Mouse (Mus musculus) cerebellum, postnatal 4 days (tissue): ENCODE data around the gene Senp6.
A peak's percentile ranks its signal among the peaks of the same experiment; 100 is the strongest.
"Not testable (repeated sequence)": the region's sequence is repeated elsewhere in the genome, so short reads cannot be mapped to it uniquely, and the experiment has no call there.

Source experiments
- DNase-seq, 2 experiments: peaks; one replicate each; pipeline ENCODE4 v3.0.0; 2022; ENCODE audit warnings: low spot score in 2 of 2, mixed read lengths in 1 of 2

The Senp6 gene

DNA sequence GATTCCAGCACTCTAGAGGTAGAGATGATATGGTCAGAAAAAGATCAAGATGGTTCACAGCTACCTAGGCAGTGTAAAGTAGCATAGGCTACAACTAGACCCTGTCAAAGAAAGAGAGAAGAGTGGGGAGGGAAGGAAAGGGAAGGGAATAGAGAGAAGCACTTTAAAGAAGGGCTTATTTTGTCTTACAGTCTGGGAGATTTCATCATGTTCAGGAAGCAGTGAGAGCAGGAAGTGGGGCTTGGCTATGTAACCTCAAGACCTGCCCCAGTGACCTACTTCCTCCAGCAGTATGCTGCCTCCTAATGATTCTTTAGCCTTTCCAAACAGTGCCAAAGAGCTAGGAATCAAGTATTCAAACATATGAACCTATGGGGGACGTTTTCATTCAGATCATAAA lies 14.2 kb downstream of the Senp6 start:
- no peak for DNase-seq

DNA sequence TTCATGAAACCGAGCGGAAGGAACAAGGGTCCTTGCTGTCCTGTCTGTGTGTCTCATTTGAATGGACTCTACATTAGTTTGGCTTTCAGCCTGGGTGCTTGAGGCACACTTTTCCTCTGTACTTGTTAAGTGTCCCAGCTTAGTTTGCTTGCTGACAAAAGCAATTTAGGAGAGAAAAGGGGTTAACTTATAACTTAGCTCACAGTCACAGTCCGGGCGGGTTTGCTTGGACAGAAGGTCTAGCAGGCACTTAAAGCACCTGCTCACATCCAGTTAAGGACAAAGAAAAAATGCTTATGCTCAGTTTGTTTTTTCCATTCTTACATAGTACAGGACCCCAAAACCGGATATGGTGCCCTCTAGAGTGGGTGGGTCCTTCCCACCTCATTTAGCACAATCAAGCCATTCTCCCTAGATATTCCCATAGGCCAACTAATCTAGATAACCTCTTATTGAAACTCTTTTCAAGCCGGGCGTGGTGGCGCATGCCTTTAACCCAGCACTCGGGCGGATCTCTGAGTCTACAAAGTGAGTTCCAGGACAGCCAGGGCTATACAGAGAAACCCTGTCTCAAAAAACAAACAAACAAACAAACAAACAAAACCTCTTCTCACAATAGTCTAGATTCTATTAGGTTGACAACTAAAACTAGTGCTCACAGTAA lies 17.9 kb downstream of the Senp6 start:
- no peak for DNase-seq

DNA sequence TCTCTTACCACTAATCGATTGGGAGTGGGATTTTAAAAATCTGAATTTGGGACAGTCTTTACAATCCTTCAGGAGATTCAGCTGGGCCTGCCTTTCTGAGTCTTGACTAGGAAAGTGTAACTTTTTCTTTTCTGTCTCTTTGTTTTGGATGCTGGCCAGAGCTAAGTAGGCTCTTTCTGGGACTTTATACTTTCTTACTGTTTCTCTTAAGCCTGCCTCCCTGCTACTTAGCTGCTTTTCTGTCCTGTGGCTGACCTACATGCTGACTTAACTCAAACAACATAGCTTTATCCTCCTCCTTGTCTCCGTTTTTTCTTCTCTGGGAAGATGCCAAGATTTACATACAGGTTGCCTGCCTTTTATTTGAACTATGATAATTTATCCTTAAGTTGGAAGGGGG lies 19.0 kb downstream of the Senp6 start:
- no peak for DNase-seq

DNA sequence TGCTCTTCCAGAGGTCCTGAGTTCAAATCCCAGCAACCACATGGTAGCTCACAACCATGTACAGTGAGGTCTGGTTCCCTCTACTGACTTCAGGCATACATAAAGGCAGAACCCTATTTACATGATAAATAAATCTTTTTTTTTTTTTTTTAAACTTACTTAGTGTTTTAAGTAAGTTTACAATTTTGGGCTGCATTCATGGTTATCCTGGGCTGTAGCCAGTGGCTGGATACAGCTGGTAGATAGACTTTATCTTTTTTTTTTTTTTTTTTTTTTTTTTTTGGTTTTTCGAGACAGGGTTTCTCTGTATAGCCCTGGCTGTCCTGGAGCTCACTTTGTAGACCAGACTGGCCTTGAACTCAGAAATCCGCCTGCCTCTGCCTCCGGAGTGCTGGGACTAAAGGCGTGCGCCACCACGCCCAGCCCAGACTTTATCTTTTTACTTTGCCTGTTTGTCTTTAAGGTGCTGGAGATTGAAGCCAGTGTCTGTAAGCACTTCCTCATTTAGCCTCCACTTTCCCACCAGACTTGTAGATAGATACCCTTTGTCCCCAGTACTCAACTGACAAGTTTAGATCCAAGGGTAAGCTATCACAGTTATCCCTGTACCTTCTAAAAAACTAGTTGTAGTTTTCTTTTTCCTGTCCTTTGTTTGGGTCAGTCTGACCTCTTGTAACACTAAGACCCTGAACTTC lies 19.7 kb downstream of the Senp6 start:
- not testable (repeated sequence) for DNase-seq

DNA sequence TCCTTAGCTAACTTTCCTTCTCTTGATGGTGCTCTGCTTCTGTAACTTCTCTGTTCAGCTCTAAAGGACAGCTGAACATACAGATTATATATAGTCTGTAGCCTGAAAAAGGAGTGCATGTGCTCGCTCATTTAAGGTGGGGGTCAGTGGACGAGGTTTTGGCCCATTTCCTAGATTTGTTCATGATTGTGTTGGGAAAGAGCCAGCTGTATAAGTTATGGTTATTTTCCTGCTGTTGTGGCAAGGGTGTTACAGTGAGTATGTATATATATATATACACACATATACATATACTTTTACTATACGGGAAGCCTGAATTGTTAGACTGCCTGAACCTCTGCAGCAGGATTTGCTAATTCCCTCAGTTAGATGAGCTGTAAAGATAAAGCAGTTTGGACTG lies 22.7 kb downstream of the Senp6 start:
- no peak for DNase-seq

DNA sequence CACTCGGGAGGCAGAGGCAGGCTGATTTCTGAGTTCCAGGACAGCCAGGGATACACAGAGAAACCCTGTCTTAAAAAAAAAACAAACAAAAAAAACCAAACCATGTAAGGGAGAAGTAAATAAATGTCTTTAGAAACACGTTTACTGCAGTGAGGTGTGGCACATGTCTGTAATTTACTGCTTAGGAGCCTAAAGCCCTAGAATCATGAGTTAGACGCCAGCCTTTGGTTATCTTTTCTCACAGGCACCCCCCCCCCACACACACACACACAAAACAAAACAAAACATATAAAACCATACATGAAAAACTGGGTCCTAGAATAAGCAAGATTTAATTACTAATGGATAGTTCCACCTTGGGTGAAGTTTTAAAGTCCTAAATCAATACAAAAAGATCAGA lies 29.6 kb downstream of the Senp6 start:
- no peak for DNase-seq

DNA sequence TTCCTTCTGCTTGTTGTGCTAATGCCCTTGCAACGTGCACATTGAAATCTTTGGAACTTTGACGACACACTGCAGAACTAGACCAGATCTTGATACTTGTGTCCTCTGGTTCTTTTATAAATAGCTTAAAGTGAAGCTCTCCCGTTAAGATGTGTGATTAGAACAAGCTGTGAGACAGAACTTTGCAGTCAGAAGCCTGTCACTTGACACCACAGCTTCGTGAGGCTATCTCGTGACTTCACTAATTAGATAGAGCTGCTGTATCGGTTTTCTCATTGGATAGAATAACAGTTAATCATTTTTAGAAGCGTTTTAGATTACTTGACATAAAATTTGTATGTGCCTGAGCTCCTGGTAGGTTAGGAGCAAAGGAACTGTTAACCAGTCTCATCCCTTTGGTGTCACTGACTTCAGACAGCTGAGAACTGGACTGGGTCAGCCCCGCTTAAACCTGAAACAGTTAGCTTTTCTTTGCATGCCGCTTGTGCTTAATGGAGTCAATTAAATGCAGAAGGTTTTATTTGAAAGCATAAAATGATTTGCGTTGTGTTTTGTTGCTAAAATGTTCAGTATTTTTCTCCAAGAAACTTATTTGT lies 79.4 kb downstream of the Senp6 start:
- no peak for DNase-seq

DNA sequence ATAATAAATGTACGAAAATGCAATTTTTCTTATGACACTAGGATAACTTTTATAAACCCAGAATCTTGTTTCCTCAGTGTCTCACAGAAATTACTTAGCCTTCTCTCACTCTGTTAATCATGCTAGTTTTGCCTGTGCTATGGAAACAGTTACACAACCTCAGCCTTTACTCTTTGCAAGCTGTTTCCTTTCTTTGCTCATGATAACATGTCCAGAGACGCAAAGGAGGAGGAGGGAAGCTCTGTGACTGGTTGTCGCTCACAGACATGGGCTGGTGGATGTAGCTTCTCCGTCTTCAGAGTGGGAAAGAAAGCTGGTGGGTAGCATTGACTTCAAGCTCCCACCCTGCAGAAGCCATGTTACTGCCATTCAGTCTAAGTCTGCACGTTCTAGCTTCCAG lies 82.9 kb downstream of the Senp6 start:
- no peak for DNase-seq

DNA sequence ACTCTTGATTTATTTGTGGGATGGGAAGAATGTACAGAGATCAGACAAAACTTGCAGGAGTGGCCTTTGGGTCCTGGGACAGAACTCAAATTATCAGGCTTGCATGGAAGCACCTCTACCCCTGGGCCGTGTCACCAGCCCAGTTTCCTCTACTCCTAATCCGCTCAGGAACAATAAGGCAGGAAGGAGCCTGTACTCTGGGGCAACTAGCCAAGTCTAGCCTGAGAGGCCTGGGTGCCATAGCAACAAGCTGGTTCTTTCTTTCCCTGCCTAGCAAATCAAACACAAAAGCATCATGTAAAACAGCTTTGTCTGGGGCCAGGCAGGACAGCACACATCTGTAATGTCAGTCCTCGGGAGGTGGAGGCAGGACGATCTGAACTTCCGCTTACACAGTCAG lies 88.6 kb downstream of the Senp6 start:
- no peak for DNase-seq

DNA sequence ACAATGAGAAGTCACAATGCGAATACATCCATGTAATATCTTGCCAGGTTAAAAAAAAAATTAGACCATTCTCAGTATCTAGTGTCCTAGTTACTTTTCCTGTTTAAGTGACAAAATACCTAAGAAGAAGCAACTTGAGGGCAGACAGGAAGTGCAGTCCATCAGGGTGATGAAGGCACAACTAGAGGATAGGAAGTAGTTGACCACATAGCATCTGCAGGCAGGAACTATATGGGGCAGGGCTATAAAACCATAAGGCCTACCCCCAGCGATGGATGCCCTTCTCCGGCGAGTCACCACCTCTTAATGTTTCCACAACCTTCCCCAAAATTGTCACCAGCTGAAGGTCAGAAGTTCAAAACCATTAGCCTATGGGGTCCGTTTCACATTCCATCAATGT lies 90.1 kb downstream of the Senp6 start:
- DNase-seq: no peak

DNA sequence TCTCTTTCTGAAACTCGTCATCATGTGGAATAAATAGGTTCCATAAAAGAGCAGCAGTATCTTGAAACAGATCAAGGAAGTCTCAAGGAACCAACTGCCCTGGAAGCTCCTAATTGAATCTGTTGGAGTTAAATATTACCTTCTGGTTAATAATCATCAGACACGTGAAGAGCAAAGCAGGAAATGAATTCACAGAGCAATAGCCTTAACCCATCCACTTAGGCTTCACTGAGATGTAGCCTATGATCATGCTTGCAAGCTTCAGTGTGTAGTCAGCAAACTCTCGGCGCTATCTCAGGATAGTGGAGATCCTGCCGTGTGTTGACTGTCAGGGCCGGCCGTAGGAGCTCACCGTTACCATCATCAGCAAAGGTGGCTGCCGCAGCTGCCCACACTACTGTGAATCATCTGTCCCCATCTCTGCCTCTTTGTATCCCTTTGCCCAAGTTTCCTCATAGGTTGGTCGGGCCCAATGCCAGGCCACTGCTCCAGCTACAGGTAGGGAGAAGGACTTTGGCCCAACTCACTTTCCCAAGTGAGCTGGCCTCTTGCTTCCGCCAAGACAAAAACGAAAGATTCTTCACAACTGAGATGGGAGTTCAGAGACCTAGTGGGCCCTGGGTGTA lies 91.2 kb downstream of the Senp6 start:
- no peak for DNase-seq

DNA sequence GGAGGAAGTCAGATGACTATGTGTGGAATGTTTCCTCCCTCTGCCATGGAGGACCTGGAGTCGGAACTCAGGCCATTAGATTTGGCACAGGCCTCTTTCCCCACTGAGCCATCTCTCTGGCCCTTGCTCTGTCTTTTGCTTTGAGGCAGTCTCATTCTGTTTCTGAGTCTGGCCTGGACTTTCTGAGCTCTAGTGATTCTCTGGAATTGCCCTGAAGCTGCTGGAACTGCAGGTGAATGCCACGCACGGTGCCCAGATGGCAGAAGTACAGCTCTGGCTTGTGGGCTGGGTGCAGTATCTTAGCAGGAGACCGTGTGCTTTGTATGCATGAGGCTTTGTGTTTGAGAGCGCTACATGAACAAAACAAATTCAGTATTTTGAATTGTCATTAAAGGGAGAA lies 92.2 kb downstream of the Senp6 start:
- DNase-seq: no peak

DNA sequence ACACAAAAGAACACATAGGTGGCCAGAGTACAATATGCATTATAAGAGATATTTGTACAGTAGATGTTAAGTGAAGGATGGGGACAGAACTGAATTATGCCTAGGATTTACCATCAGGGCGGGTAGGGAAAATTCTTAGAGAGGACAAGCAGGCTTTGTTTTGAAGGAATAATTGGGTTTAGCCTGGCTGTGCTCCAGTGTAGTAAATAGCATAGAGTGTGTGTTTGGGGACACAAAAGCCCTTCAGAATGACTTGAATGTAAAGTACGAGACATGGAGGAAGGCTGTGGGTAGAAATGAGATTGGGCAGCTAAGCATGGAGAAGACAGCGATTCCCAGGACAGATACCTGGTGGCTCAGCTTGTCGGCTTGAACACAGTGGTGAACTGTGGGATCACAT lies 94.7 kb downstream of the Senp6 start:
- DNase-seq: no peak

DNA sequence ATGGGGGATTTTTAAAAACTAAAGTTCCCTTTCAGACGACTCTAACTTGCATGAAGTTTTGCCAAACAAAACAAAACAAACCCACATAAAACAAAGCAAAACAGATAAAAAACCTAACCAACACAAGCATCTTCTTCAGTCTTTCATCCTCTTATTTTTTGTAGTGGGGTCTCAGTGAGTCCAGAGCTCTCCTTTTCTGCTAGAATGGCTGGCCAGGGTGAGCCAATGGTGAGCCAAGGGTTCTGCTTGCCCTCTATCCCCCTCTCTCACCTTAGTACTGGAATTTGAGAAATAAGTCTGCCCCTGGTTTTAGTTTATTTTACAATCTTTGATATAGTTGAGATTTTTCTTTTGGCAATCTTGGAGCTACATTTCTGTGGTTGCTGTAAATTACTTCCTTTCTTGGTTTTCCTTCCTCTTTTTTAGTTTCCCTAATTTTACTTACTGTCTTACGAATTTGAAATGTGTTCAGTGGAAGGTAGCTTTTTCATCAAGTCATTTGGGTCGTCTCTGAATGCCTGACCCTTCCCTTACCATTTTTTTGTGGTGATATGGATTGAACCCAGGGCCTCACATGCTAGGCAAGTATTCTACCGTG lies 96.5 kb downstream of the Senp6 start:
- no peak for DNase-seq

DNA sequence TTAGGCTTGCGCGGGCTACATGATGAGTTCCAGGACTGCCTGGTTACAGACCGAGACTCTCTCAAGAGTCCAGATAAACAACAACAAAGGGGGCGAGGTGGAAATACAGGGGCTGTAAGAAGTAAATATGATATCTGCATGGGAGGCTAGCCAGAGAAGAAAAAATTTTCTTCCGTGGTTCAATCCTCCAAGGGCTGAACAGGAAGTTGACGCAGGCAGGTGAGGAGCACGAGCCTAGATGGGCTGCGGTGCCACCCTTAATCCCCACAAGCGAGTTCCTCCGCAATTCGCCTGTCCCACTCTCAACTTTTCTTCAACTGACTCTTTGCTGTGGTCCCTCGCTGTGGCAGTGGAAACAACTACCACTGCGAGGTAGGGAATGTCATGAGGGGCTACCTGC lies 97.5 kb downstream of the Senp6 start:
- DNase-seq: no peak

DNA sequence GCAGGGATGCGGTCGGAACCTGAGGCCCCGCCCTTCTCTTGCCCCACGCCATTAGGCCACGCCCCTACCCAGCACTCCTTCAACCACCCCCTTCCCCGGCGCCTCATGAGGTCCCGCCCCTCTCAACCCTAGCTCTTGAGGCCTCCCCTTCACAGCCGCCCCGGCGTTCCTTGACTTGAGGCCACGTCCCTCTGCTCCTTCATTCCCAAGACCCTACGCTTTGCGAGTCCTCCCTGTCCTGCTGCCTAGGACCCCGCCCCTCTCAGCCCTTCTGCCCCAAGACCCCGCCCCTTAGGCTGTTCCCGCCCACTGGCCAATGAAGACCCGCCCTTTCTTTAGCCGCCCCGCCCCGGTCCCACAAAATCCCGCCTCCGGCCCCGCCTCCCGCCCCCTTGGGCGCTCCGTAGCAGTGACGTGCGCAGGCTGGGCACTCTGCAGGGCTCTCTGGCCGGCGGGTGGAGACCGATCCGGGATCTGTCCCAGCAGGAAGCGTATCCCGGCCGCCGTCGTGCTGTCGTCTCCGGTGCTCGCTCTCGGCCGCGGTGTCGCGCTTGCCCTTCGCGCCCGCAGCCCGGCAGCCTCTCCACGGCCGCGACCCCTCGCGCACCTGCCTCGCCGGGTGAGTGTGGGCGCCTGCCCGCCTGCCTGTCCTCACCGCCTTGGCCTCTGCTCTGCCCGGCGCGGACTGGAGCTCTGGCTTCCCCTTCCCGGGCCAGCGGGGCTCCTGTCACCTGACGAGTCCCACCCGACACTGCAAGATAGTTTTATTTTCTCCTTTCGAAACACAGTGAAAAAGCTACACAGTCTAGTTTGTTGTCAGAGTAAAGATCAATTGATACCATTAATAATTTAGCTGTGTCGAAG lies 98.1 kb downstream of the Senp6 start, which contains the start of gene Myo6:
TSS of gene Myo6 (plus strand) at position 421 of the 864 bp plus-strand sequence.
- DNase-seq: peak; percentile 93 to 96

DNA sequence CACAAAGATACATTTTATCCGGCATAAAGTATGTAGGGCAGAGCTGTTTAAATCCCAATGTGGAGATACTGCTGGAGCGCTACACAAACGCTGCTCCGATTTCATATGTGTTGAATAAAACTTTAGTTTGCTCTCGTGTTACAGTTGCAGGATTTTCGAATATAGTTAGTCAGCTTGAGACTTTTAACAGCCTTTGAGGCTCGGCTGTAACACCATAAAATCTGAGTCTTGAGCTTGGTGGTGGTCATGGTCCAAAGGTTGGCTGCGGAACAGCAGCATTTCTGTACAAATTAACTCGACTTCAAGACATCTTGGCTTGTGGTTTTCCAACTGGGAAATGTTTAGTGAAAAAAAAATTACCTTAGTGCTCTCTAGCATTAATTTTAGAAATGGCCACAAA lies 99.0 kb downstream of the Senp6 start:
- no peak for DNase-seq

DNA sequence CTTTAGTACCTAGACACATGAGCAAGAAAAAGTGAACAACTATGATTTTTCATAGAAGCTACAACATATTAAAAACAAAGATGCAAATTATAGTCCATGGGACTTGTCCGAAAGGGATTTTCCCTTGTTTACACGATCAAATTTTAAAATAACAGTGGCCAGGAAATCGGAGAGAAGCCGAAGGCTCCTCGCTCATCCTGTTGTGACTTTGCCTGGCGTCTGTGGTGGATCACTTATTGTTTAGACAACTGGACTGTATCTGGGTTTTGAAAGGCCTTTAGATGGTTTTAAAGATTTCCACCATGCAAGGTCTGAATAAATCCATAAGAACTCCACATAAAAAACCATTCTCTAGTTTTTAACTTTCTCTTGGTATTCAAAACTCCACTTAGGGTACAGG lies 99.7 kb downstream of the Senp6 start:
- DNase-seq: no peak

DNA sequence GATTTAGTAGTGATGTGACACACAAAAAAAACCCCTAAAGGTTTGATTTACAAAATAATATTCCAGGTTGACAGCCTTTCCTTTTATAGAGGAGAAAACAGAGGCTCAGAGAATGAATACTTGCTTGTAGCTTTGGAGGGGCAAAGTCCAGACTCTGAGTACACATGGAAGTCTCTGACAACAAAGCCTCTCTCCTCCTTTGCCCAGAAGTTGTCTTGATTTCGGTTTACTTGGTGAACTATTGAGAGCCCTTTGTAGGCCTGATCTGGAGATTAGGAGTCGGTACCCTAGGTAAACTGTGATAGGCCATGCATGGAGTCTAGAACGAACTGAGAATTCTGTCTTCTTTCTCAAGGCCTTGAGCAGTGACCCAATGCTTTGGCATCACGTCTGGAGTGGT lies 100.4 kb downstream of the Senp6 start:
- DNase-seq: no peak

DNA sequence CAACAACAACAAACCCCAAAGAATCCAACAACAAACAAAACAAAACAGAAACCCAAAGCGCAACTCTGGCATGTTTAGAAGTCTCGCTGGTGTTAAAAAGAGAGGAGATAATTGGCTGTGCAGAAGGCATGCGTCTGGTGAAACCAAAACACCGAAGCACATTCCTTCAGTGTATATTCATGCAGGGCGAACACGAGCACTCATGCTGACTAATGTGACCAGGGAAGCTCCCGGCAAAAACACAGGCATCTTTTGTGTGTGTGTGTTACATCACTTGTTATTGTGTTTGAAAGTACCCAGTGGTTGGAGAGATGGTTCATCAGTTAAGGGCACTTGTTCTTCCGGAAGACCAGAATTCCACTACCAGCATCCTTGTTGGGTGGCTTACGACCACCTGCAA lies 102.8 kb downstream of the Senp6 start:
- no peak for DNase-seq

DNA sequence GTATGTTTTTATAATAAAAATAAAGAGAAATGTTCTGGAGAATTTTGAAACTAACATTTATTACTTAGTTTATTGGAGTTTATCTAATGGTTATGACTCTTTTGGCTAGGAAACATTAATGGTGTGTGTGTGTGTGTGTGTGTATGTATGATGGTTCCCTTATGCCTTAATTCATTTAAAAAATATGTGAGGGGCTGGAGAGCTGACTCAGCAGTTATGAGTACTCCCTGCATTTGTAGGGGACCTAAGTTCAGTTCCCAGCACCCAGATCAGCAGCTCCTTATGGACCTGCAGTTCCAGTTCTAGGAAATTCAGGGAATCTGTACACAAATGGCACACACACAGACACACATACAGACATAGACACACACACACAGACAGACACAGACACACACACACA lies 104.5 kb downstream of the Senp6 start:
- no peak for DNase-seq
